Mouse (Mus musculus): ENCODE data around the gene Cdh18. TPM values are rescaled to one million over a fixed set of nuclear protein-coding genes. Genes with fewer than 3 reads are reported as not detected.

Gene Cdh18
- polyA plus RNA-seq, 1 experiment from 2014 or later = 0.94 TPM

- ATAC-seq = no peak
- Histone ChIP-seq H3K36me3 (ENCODE audit: poor library complexity, severe bottlenecking) (no peaks in the 10 kb centered on the region), H3K9me3 (replicated peaks) (no peaks in the 10 kb centered on the region), H3K4me1 (no peaks in the 10 kb centered on the region), H3K9ac (no peak overlapping the region), H3K27ac (no peak overlapping the region), H3K4me3 (no peak overlapping the region), H3K4me2 (no peak overlapping the region), H3K27me3 (no peaks in the 10 kb centered on the region)
- WGBS = 86% methylated on average over 3 of the region's 3 CpGs
Observed at GRCm38 (mm10) chr15:23515786-23516185, 967.0 kb downstream of the Cdh18 start.

- Histone ChIP-seq H3K9ac (no peak overlapping the region), H3K4me1 (no peaks in the 10 kb centered on the region), H3K27ac (no peak overlapping the region), H3K27me3 (no peaks in the 10 kb centered on the region), H3K9me3 (replicated peaks) (no peaks in the 10 kb centered on the region), H3K4me2 (no peak overlapping the region), H3K4me3 (no peak overlapping the region), H3K36me3 (ENCODE audit: poor library complexity, severe bottlenecking) (no peaks in the 10 kb centered on the region)
- WGBS = 83% methylated on average over 2 of the region's 2 CpGs
- no peak for ATAC-seq
Observed at GRCm38 (mm10) chr15:23518079-23518478, 969.3 kb downstream of the Cdh18 start.
